Mouse (Mus musculus) spleen, postnatal 4 days (tissue): ENCODE measurements at regions not wholly inside any gene's neighbourhood (a gene's known extent, or its start where the extent isn't known, plus 50 kb on each side); places are given as distances from the start of the nearest gene placed in this dataset.

Experiments used
- DNase-seq, 2 experiments: peaks; one replicate each; pipeline ENCODE4 v3.0.0; 2022; ENCODE audit warnings: low spot score in 2 of 2

GRCm38 (mm10) chr15:67391918-67392317 lies 891.2 kb upstream of the Lrrc6 start:
- no peak for DNase-seq

- DNase-seq = no peak
Measured at GRCm38 (mm10) chr15:67388514-67388913, 887.8 kb upstream of the Lrrc6 start.

- no peak for DNase-seq
Measured at GRCm38 (mm10) chr15:67386896-67387295, 886.2 kb upstream of the Lrrc6 start.

- DNase-seq = no peak
Measured at GRCm38 (mm10) chr15:67373599-67373998, 872.9 kb upstream of the Lrrc6 start.

GRCm38 (mm10) chr15:67373030-67373429 lies 872.3 kb upstream of the Lrrc6 start:
- DNase-seq = no peak

- DNase-seq = no peak
Measured at GRCm38 (mm10) chr15:67364099-67364756, 863.5 kb upstream of the Lrrc6 start.

- no peak for DNase-seq
Measured at GRCm38 (mm10) chr15:67361012-67361571, 860.4 kb upstream of the Lrrc6 start.

GRCm38 (mm10) chr15:67357867-67358266 lies 857.2 kb upstream of the Lrrc6 start:
- no peak for DNase-seq

- DNase-seq = no peak
Measured at GRCm38 (mm10) chr15:67355334-67355733, 854.6 kb upstream of the Lrrc6 start.

- no peak for DNase-seq
Measured at GRCm38 (mm10) chr15:67354598-67355159, 854.0 kb upstream of the Lrrc6 start.

GRCm38 (mm10) chr15:67349501-67349900 lies 848.8 kb upstream of the Lrrc6 start:
- no peak for DNase-seq

GRCm38 (mm10) chr15:67345179-67346148 lies 844.8 kb upstream of the Lrrc6 start:
- no peak for DNase-seq

GRCm38 (mm10) chr15:67342050-67342449 lies 841.3 kb upstream of the Lrrc6 start:
- DNase-seq = no peak

GRCm38 (mm10) chr15:67337040-67337395 lies 836.3 kb upstream of the Lrrc6 start:
- no peak for DNase-seq

GRCm38 (mm10) chr15:67336294-67337039 lies 835.8 kb upstream of the Lrrc6 start:
- no peak for DNase-seq

GRCm38 (mm10) chr15:67332521-67332920 lies 831.8 kb upstream of the Lrrc6 start:
- DNase-seq = no peak

- DNase-seq = no peak
Measured at GRCm38 (mm10) chr15:67320292-67320691, 819.6 kb upstream of the Lrrc6 start.

- no peak for DNase-seq
Measured at GRCm38 (mm10) chr15:67315202-67315601, 814.5 kb upstream of the Lrrc6 start.

GRCm38 (mm10) chr15:67313648-67314047 lies 812.9 kb upstream of the Lrrc6 start:
- no peak for DNase-seq

GRCm38 (mm10) chr15:67305681-67306080 lies 805.0 kb upstream of the Lrrc6 start:
- DNase-seq = no peak

- DNase-seq = no peak
Measured at GRCm38 (mm10) chr15:67303804-67304203, 803.1 kb upstream of the Lrrc6 start.
